Mouse (Mus musculus): Measurements from ENCODE around the gene Olfr304.
"Not testable (repeated sequence)": the region's sequence is repeated elsewhere in the genome, so short reads cannot be mapped to it uniquely, and the experiment has no call there.

Gene Olfr304

DNA sequence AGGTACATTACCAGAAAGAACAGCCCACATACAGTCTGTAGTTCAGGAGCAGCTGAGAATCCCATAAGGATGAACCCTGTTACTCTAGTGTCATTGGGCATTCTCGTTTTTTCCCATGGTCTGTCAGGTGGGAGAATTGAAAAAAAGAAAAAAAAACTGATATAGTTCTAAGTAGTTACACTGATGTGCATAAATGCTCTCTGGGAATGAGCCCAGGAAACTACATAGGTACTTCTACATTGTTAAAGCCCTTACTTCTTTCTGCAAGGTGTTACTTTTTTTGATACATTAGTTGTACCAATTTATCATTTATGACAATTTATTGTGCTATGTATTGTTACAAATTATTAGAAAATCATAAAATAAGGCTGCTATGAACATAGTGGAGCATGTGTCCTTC is at the start of gene Olfr304:
TSS of gene Olfr304 (minus strand) at position 101 of the 400 bp plus-strand sequence.
- no peak for DNase-seq

DNA sequence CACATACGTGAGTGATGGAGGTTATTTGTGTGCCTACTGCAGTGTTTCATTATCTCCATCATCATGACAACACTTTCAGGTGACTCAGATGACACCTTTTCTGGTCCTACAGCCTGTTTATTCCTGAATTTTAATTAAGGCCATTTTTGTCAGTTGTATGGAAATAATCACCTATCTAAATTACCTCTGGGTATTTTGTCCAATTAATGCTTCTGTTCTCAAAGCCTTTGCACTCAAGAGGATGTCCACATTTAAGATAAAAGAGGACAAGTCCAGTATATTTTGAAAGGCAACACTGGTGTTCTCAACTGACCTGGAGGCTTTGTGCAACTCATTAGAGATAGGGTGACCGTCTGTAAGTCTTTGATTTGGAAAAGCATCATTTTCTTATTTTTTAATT is 17.1 kb upstream of the Olfr304 start, which contains the start of gene Olfr301:
TSS of gene Olfr301 (plus strand) at position 301 of the 400 bp plus-strand sequence.
- no peak for DNase-seq

DNA sequence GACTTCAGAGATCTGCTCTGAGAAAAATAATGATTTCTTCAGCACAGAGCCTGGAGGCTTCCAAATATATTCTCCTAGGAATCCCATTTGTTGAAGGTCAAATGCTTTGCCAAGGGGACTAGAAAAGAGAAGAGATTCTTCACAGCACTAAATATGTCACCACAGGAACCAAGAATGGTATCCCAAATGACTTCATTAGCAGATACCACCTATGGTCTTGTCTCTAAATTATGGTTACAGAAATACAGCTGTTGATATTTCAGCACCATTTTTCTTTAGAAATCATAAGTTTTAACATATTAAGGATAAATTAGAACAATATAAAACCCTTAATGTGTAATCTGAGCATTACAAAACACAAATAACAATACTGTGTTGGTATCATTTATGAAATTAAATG is 11.2 kb upstream of the Olfr304 start, which contains the start of gene Olfr303:
TSS of gene Olfr303 (minus strand) at position 101 of the 400 bp plus-strand sequence.
- no peak for DNase-seq

DNA sequence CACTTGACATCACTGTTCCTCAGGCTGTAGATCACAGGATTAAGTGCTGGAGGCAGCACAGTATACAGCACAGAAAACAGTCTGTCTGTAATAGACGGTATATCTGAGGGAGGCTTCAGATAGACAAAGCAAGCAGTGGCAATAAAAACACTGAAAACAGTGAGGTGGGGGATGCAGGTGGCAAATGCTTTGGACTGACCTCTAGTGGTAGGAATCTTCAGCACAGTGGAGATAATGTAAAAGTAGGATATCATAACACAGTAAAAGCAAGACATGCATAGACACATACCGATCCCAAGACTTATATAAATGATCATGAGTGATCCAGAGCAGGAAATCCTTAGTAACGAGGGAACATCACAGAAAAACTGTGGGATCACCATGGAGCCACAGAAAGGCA is 689 bp downstream of the Olfr304 start:
- DNase-seq = no peak

DNA sequence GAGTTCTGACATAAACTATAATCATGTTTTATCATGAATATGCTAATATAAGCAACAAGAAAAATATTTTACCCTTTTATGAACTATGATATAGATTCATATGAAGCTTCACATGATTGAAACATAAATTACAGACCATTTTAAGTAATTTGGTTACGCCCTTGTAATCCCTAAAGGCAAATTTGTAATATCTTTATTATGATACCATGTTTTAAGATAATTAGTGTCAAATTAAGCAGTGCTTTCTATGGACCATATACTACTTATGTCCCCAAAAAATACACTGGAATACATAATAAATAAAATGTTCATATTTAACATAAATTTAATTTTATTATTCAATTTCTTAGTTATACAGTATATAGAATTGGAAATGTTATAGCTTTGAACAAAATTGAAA is 19.6 kb downstream of the Olfr304 start, which contains the start of gene Olfr305:
TSS of gene Olfr305 (minus strand) at position 101 of the 400 bp plus-strand sequence.
- DNase-seq = no peak

DNA sequence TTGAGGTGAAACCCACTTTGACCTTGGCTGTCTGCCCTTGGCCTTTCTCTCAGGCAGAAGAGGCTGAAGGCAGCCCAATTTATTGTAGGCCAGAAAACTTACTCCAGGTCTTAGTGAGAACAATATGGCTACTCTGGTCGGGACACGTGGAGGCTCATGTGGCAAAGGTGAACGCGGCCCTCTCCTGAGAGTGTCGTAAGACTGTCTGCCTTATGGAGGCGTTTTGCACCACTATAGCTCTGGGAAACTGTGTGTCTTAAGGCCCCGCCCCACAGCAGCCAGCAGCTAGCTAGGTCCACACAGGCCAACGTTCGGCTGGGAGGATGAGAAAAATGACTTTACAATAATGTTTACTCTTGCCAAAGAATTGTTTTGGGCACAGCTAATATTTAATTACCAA is 40.2 kb downstream of the Olfr304 start:
- DNase-seq = not testable (repeated sequence)

DNA sequence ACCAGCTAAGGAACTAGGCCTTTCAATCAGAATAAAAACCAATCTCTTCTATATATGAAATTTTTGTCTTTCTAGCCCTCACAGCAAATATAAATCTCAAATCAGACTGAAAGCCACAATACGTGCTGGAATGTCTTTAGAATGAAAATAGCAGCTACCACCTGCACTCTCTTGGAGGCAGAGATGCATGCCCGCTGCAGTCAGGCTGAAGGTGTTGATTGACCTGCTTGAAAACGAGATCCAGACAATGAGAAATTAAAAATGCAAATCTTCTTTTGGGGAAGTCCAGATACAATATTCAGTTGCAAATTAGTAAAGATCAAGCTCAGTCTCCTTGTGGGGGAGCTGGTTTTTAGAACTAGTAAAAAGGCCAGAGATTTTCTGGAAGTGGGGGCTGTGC is 42.2 kb downstream of the Olfr304 start:
- no peak for DNase-seq

DNA sequence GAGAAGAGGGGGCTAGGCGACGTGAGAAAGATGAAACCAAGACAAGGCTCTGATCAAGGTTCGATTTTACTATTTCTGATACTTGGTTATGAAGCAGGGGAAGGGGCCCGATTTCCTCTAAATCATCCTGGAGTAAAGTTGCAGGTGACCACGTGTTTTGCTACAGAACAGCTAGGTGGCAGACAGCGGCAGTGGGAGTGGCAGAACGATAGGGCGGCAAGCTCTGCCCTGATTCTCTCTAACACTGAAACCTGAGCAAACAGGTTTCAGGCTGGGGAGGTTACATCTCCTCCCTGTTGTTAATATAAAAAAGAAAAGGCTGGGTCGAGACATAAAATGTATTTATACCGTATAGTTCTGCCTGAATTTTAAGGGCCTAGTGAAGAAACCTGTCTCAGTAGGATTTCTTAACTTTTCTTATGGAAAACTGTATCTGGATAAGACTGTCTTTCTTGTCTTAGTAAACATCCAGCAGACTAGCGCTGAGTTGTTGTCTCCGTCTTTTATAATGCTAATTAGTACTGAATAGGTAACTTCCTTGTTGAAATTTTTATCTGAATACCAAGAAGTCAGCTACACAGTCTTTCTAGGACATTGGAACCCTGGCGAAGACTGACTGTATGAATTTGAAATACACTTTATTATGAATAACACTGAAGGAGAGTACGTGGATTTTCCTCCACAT is 43.4 kb downstream of the Olfr304 start:
- DNase-seq = no peak

DNA sequence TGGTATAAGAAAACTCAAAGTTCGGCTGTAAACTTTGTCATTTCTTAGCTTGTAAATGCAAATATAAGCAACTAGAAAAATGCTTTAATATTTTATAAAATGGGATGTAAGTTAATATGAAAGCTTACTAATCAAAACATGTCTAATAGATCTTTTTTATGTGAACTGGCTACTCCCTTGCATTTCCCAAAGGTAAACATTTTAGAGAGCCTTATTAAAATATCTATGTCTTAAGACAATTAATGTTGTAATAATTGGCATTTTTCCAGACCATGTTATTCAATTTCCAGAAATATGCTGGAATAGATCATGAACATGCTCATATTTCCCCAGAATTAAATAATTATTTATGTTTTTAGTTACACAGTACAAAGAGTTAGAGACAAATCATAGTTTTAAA is 49.0 kb downstream of the Olfr304 start, which contains the start of gene Olfr307:
TSS of gene Olfr307 (minus strand) at position 101 of the 400 bp plus-strand sequence.
- DNase-seq = no peak

All from kidney, adult 18-20 months (tissue).